Mouse (Mus musculus): ENCODE results near the gene Nmnat1. TPM values are rescaled to one million over a fixed set of nuclear protein-coding genes. Genes with fewer than 3 reads are reported as not detected.
"Not testable (repeated sequence)": the region's sequence is repeated elsewhere in the genome, so short reads cannot be mapped to it uniquely, and the experiment has no call there.

Gene Nmnat1
- total RNA-seq, 2 experiments from 2014 or later, result 12.9 to 13.0 TPM

DNA sequence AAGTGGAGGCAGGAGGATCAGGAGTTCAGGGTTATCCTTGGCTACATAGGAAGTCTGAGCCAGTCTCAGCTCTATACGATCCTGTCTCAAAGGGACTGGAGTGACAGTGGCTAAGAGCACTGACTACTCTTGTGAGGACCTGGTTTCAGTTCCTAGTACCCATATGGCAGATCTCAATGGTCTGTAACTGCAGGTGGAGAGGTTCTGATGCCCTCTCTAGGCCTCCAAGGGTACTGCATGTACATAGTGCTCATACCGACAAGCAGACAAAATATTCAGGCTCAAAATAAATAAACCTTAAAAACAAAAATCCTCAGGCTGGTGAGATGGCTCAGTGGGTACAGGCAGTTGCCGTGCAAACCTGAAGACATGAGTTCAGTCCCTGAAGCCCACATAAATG, 6.1 kb upstream of the Nmnat1 start:
- no peak for DNase-seq (ENCODE audit: low spot score in 2 of 2)

DNA sequence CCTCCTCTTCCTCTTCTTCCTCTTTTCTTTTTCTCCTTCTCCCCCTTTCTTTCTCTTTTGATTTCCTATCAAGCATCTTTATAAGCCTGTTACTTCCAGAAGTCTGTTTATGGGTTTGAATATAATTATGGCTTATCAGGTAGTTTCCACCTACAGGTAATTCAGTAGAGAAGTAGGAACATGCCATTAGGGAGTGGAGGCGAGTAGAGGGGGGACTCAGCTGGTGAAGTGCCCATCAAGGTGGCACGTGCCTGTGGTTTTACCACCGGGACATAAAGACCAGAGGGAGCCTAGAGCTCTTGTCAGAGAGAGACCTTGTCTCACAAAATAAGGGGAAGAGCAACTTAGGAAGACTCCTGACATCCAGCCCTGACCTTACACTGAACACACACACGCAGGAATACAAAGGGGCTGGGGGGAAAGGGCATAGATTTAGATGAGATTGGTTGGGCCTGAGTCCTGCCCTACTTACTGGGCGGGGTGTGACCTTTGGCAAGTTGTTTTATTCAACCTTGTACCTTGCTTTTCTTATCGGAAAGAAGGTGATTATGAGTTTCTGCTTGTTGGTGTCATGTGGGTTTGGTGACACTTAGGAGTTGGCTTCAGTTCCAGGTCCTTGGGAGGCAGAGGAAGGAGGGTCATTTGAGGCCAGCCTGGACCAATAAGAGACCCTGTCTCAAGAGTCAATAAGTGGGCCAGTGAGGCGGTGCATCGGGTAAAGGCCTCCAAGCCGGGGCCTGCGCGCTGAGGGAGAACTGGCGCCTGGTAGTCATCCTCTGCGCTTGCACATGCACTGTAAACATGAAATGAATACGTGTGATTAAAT, 4.6 kb upstream of the Nmnat1 start:
- DNase-seq (ENCODE audit: low spot score in 2 of 2), result no peak

DNA sequence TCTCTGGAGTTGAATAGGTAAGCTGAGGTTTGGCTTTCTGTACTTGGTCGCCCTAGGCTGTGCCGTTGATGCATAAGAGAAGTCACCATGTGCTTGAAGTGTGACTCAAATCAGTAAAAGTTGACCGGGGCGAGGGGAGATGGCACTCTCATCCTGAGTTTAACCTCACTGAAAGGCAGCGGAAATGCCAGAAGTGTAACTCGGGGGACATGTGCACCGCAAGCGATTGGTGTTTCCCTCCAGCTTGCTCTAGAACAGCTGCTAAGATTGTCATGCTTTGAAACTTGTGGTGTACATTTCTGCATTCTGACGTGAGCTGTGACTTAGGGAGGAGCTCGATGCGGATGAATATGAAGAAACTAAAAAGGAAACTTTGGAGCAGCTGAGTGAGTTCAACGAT, 2.7 kb upstream of the Nmnat1 start:
- no peak for DNase-seq (ENCODE audit: low spot score in 2 of 2)

DNA sequence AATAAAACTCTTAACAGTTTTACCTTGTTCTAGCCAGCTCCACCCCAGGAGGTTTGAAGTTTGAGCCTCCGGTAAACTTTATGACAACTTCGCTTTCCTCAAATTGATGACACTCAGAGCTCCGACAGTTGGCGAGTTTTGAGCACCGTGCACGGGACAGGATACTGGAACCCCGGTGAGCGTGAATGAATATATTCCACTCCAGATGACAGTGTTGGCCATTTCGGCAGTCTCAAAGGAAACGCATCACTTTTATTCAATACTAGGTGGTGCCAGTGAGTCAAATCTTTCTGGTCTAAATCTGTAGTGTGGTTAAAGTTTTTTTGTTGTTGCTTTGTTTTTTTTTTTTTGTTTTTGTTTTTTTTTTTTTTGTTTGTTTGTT, 814 bp upstream of the Nmnat1 start:
- no peak for DNase-seq (ENCODE audit: low spot score in 2 of 2)

DNA sequence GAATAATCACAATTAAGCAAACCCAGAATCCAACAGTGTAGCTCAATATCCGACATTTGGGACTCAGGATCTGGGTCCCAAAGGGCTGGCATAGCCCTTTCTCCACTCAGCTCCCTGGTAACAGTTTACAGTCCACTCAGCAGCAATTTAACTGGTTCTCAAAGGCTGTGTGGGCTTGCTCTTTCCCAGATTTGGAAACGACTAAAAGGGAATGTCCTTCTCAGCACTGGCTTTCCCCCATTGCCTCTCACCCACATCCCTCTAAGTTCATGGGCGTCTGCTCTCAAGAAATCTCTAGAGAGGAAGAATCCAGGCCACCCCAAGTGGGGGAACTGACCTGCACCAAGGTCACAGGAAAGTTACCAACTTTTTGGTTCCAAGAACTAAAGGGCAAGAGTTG, 436 bp downstream of the Nmnat1 start:
- DNase-seq (ENCODE audit: low spot score in 2 of 2), result no peak

GRCm38 (mm10) chr4:149477078-149477477, 7.9 kb downstream of the Nmnat1 start, which contains the start of gene Tmem274:
Gene Tmem274, plus strand, starts transcription at chr4:149477378.
- no peak for DNase-seq (ENCODE audit: low spot score in 2 of 2)

DNA sequence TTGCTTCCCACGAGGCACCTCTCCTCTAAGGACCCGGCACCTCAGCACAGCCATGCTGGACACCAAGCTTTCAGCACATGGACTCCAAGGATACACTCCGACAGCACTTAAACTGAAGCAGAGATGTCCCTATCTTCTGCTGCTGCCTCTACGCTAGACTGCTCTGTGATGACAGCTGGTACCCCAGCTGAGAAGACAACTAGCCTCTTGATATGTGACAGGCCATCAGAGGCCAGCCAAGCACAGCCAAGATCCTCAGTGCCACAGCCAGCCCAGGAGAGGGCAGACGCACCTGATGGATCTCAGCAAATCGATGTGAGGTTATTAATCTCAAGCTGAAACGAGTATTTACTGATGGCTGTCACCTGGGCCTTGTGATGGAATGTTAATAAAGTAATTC, 9.9 kb downstream of the Nmnat1 start:
- no peak for DNase-seq (ENCODE audit: low spot score in 2 of 2)

- no peak for DNase-seq (ENCODE audit: low spot score in 2 of 2)
These were observed 15.4 kb downstream of the Nmnat1 start for GRCm38 (mm10) chr4:149469557-149469956.

GRCm38 (mm10) chr4:149463435-149463950, 21.5 kb downstream of the Nmnat1 start:
- DNase-seq (ENCODE audit: low spot score in 2 of 2), result no peak

- DNase-seq (ENCODE audit: low spot score in 2 of 2), result no peak
These were observed 22.6 kb downstream of the Nmnat1 start for GRCm38 (mm10) chr4:149462305-149462971.

DNA sequence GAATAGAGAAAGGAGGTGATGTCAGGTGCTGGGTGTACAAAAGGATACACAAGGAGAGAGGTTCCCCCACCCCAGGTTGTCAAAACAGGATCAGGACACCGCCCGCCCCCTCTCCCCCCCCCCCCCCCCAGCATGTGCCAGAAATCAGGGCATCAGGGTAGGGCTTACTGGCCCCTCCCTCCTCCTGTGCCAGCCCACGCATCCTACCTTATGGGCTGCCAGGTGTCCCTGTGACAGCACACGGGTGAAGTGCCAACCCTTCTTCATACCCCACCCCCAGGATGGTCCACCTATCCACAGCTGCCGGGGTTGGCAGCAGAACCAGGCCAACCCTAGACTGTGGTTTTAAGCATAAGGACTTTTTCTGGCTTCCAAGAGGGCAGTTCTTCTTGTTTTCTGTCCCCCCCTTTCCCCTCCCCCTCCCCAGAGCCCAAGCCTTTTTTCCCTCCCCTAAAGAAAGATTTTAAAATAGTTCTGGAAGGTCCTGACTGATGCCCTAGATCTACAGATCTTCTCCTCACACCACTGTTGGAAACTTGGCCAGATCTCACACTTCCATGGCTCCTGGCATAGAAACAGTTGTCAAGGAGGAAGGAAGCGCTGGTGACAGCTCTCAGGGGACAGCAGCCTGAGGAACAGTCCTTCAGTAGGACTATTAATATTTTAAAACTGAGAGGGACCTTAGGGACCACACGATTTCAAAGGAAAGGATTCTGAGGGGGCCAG, 23.3 kb downstream of the Nmnat1 start:
- no peak for DNase-seq (ENCODE audit: low spot score in 2 of 2)

DNA sequence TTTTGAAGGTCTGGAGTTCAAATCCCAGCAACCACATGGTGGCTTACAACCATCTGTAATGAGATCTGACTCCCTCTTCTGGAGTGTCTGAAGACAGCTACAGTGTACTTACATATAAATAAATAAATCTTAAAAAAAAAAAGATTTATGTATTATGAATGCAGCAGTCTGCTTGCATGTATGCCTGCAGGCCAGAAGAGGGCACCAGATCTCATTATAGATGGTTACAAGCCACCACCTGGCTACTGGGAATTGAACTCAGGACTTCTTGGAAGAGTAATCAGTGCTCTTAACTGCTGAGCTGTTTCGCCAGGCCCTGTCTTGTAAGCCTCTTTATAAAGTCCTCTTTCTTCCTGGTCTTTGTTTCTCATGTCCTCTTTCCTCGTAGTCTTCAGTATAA, 24.5 kb downstream of the Nmnat1 start:
- not testable (repeated sequence) for DNase-seq (ENCODE audit: low spot score in 2 of 2)

DNA sequence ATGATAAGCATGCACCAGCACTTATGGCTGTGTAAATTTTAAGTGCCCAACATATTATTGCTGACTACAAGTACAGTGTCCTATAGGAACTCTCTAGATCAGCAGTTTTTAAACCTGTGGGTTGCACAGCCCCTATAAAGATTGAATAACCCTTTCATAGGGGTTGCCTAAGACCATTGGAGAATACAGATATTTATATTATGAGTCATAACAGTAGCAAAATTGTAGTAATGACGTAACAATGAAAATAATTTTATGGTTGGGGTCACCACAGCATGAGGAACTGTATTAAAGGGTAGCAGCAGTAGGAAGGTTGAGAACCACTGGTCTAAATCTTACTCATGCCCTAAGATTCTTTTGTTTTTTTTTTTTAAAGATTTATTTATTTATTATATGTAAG, 25.6 kb downstream of the Nmnat1 start:
- no peak for DNase-seq (ENCODE audit: low spot score in 2 of 2)

GRCm38 (mm10) chr4:149458526-149458925, 26.5 kb downstream of the Nmnat1 start:
- no peak for DNase-seq (ENCODE audit: low spot score in 2 of 2)

GRCm38 (mm10) chr4:149457831-149458430, 27.1 kb downstream of the Nmnat1 start:
- DNase-seq (ENCODE audit: low spot score in 2 of 2), result no peak

GRCm38 (mm10) chr4:149457163-149457562, 27.8 kb downstream of the Nmnat1 start:
- DNase-seq (ENCODE audit: low spot score in 2 of 2), result not testable (repeated sequence)

DNA sequence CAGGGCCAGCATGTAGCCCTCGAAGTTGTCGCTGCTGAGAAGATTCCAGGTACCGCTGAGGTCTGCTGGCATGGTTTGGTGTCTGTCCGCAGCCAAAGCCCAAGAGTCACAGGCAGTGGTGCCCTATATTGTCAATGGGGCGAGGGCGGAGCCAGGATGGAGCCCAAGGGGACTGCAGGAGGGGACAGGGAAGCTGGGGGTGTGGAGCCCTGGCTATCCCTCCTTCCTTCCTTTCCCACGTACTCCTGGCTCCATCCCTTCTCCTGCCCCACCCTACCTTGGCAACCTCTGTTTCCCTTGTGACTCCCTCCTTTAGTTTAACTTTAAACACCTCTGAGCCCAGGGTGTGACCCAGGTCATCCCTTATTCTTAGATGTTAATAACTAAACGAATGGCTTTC, 30.1 kb downstream of the Nmnat1 start, which contains the start of gene Rbp7:
Rbp7 (minus strand) TSS at position 100 of the 400 bp plus-strand sequence.
- no peak for DNase-seq (ENCODE audit: low spot score in 2 of 2)

GRCm38 (mm10) chr4:149454263-149454662, 30.7 kb downstream of the Nmnat1 start:
- DNase-seq (ENCODE audit: low spot score in 2 of 2), result peak; percentile 33 to 52

DNA sequence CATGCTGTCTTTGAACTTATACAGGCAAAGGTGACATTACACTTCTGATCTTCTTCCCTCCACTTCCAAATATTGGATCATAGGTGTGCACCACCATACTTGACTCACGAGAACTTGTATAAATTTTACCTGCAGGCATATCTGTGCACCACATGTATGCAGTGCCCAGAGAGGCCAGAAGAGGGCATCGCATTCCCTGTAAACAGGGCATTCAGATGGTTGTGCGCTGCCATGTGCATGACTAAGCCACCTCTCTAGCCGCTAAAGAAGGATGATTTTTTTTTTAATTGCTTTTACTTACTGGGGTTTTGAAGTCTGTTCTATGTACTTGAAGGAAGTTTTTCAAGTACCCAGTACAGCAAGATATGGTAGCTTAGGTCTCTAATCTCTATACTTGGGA, 31.3 kb downstream of the Nmnat1 start:
- no peak for DNase-seq (ENCODE audit: low spot score in 2 of 2)

- DNase-seq (ENCODE audit: low spot score in 2 of 2), result no peak
These were observed 34.4 kb downstream of the Nmnat1 start for GRCm38 (mm10) chr4:149450636-149451035.

DNA sequence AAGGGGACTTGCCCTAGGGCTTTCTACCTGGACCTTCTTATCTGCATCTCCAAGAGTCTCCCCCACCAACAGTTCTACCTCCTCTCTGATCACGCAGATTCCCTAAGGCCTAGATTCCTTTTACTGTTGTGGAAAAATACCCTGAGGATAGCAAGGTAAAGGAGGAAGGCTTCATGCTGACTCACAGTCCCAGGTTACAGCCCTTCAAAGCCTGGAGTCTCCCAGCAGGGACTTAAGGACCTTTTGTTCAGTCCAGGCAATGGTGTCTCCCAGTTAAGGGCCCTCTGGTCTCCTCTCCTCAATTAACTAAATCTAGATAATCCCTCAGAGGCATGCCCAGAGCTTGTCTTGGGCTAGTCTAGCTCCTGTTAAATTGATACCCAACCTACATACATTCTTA, 38.7 kb downstream of the Nmnat1 start:
- DNase-seq (ENCODE audit: low spot score in 2 of 2), result no peak
